Mouse (Mus musculus) Muller cell, postnatal 12 days (primary cell): ENCODE results near the gene Chp2.

Experiments
- DNase-seq: peaks from one replicate; pipeline ENCODE4 v3.0.0-alpha.2; 2015; ENCODE audit errors: inconsistent ontology term

Gene Chp2

DNA sequence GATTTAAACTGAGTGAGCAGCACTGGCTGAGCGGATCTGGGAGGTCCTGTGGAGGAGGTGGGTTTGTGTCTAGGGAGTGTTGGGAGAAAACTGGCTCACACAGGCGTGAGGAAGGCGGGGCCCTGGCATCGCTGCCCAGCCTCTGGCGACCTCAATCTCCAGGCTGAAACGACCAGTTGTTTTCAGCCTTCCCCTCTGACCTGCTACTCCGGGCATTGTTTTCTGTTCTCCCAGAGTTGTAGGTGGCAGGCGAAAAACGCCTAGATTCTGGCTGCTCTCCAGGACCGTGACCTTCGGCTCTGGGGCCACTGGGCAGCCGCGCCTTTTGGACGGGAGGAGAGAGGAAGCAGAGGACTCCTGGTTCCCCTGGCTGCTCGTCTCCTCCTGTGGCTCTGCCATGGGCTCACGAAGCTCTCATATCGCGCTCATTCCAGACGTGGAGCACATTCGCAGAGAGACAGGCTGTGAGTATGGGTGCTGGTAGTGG is at the start of gene Chp2:
Chp2 (plus strand) TSS at position 182 of the 487 bp plus-strand sequence.
- peak; percentile 35 for DNase-seq

DNA sequence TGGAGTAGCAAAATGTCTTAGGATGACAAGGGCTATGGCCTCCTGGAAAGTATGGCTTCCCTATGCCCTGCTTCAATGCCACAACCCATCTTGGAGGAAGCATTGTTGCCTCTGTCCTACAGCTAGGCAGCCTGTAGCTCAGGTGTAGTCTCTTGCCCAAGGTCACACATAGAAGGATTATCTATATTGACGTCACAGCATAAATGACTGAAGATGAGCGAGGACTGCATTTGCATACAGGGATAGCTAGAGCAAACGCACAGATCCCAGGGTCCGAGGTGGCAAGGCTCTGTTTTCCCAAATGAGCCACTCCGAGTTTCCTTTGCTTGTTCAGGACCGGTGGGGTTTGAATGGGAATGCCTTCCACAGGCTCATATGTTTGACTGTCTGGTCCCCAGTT is 48.6 kb upstream of the Chp2 start:
- DNase-seq = no peak

DNA sequence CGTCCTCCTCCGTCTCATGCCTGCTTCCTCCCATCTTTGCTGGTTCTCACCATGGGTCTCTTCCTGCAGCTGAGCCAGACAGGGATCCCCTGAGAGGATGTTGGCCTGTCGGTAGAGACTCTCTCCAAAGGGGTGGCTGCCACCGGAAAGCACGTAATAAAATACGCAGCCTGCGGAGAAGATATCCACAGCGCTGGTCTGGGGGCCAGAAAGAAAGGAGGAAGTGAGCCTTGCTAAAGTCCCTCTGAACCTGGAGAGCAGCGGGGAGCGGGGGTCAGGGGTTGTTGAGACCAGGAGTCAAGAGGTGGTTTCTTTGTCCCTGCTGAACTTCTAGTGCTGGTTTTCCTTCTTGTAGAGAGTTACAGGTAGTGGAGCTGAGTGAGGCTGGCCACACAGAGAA is 47.7 kb upstream of the Chp2 start:
- no peak for DNase-seq

DNA sequence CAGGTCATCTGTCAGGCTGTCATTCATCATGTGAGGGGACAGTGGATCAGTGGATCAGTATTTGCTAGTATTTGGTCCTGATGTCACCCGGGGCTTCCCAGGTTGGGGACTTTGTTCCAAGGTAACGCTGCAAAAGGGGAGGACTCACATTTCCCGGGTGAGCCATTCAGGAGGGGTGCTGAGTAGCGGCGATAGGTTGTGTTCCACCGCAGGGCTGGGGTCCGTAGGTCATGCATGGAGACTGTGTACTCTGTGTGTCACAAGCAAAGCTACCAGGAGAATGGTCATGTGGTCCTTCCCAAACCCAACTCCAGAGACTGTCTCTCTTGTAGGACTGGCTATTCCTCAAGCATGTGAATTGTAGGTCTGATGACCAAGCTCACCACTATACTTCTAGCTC is 38.6 kb upstream of the Chp2 start:
- DNase-seq = no peak

DNA sequence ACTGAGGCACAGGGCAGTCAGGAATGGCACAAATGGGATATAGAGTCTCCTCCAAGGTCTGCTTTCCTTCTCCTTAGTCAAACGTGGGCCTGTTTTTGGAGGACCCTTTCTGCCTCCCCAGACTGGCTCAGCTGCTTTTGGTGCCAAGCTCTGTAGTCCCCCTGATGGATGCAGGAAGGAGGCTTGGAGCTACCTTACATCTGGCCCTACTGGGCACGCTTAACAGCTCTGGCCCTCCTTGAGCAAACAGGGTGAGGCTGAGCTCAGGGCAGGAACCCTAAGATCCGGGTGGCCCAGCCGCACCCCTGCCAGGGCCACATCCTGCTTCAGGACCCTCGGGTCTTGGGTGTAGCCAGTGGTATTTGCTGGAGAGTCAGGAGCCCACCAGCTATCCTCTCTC is 34.7 kb upstream of the Chp2 start:
- no peak for DNase-seq

DNA sequence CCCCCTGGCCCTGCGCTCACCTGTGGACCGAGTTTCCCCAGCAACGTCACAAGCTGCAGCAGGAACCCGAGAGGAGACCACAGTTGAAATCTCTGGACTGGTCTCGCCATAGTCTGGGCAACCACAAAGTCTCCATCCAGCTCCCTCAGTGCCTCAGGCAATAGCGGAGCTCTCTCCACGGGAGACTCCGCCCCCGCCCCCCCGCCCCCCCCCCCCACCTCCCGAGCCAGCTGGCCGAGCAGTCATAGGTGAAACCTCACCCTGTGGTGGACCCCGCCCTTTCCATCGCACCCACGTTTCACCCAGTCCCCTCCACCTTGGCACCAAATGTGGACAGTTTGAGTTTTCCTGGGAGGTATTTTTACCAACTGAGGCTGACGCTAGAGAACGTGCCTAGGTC is 33.3 kb upstream of the Chp2 start, which contains the start of gene Ern2:
Ern2 (minus strand) TSS at position 165 of the 400 bp plus-strand sequence.
- no peak for DNase-seq

DNA sequence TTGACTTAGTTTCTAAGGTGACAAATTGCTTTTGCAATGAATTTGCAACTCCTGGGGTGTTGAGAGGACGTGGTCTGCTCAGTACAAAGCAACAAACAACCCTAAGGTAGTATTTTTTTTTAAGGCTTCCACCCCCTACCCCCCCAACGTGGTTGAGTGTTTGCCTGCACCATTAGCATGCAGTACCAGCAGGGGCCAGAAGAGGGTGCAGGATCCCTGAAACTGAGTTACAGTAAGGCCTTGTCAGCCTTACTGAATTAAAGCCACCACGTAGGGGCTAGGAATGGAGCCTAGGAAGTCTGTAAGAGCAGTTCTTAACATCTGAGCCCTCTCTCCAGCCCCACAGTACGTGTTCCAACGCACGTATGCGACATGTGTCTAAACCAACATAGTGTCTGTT is 29.8 kb upstream of the Chp2 start:
- DNase-seq = peak; percentile 8

DNA sequence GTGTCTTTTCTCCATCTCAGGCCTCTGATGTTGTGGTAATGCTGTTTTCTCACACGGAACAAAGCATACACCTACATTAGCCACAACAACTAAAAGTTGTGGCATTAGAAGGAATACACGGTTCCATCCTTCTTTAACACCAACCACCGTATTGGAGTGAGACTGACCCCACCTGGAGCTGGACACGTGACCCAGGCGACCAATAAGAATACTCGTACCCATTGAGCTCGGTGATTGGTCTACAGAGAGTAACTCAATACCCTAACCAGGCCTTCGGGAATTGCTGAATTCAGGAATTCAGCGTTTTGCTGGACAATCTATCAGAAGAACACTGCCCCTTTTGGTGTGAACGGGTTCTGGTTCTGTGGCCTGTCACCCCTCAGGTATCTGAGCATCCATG is 28.2 kb upstream of the Chp2 start:
- DNase-seq = no peak

DNA sequence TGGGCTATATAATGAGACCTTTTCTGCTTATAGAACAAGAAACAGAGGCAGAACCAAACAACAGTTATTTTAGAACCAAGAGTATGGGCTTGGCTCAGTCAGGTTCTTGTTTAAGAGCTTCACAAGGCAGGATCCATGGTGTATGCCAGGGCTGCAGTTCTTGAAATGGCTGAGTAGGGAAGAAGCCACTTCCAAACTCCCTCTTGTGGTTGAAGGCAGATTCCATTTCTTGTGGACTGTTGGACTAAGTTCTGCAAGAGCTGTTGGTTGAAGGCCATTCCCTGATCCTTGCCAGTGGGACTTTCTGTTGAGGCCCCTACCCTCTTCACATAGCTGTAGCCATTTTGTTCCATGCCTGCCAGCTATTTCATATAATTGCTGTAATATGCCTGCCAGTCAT is 25.4 kb upstream of the Chp2 start:
- no peak for DNase-seq

DNA sequence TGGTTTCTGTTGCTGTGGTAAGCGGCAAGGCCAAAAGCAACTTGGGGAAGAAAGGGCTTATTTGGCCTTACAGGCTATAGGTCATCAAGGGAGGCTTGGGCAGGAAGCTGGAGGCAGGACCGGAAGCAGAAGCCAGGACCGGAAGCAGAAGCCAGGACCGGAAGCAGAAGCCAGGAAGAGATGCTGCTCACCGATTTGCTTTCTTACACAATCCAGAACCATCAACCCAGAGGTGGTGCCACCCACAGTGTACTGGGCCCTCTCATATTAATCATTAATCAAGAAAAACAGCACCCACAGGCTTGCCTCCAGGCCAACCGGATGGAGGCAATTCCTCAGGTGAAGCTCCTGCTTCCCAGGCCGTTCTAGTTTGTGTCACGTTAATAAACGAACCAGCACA is 22.5 kb upstream of the Chp2 start:
- no peak for DNase-seq

DNA sequence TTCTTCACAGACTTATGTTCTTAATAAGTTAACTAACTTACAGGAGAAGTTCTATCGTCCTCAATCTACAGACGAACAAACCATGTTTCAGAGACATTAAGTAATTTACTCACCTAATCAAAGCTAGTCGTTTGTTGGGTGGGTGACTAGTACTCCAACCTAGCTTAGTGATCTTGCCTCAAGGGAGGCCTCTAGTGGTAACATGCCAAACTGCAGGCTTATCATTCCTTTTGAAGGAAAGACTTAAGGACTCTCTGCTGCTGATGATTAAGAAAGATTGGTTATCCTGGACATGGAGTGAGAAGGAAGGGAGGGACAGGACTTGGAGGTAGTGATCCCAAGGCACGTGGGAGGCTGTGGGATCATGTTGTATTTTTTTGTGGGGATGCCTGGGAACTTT is 22.0 kb upstream of the Chp2 start:
- peak; percentile 27 for DNase-seq

DNA sequence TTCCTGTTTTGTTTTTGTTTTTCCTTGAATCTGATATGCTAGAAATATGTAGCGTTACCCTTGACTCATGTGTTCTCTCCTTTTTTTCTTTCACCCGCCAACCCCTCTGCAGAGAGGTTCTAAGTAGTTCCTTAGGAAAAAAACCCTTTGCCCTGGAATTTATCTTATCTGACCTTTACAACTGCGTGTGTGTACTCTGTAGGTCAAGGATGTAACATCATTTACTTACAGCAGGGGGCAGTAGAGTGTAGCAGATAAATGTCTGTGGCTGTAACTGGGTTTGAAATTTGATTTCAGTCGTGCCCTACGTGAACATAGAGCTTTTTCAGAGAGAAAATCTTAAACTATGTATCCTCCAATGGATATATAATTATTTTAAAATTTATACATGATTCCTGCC is 20.0 kb upstream of the Chp2 start:
- peak; percentile 10 for DNase-seq

DNA sequence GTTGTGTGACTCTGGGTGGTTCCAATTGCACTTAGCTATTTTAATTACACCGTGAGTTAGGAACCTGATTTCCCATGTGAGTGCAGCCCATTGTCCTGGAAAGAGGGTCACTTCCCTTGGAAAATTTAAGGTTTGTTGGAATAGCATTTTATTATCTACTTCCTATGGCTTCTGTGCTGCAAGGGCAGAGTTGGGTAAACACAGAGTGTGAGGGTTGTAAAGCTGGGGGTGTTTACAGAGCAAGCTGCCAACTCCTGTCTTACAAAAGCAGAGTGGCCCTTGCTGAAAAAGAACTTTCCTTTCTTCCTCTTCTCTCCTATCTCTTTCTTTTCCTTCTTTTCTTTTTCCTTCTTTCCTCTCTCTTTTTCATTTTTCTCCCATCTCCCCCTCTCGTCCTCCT is 15.4 kb upstream of the Chp2 start:
- DNase-seq = no peak

DNA sequence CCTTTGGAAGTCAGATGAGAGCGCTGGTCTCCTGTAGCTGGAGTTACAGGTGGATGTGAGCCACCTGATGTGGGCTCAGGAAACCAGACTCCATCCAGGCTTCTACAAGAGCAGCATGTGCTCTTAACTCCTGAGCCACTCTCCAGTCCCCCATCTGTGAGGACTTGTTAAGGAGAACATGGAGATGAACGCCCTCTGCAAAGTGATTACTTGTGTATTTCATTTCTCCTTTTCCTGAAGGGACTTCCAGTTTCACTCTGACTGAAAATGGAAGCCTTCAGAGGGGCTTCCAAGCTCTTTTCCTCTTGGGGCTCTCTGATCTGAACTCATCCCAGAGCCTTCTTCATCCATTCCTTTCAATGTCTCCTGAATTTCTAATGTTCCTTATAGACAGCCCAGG is 13.2 kb upstream of the Chp2 start:
- DNase-seq = no peak

DNA sequence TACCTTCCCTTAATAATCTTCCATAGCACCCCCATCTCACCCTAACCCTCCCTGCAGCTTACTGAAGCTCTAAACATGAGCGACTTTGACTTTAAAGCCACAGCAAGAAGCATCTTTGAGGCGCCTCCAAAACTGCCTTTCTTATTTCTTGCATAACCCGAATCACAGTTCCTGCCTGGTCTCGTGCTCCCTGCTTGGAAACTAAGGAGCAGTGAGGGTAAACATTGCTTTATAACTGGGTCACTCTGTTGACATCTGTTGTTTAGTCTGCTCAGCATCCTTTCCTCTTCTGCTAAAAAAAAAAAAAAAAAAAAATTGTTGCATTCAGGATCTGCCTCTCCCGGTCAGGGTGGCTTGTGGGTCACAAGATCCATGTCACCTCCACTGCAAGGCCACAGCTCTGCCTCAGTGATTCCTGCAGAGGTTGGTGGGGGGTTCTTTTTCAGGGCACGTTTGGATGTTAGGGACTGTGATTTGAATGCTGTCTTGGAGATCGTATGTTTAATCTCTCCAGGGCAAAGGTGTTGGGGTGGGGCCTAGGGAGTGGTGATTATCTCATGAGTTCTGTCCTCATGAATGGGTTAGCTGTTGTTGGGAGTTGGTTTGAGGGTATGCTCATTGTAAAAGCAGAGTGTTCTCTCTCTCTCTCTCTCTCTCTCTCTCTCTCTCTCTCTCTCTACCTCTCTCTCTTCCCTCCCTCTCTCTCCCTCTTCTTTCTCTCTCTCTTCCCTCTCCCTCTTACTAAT is 10.8 kb upstream of the Chp2 start:
- no peak for DNase-seq

DNA sequence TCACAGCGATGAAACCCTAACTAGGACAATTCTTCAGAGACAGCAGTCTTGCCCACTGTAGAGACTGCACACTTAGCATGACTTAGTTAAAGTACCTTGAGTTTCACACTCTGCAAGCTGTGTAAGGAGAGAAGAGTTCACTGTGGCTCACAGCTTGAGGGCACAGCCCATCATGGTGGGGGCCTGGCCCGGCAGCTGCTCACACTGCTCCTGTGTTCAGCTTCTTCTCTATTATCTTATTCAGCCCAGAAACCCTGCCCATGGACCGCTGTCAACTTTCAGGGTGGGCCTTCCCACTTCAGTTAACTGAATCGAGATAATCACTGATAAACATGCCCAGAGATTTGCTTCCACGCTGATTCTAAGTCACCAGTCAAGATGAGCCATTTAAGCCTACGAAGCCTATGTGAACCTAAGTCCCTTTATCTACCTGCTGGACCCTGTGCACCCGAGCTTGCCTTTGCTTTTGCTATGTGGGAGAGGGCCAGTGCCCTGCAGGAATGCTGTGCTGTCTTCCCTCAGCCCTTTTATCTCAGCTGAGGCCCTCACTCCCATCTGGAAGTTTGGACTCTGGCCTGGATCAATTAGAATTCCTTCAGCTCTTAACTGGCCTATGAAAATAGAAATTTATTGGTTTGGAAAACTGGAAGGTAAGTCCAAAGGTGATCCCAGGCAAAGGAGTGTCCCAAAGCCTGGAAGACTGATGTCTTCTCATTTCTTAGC is 6.9 kb downstream of the Chp2 start:
- DNase-seq = no peak

DNA sequence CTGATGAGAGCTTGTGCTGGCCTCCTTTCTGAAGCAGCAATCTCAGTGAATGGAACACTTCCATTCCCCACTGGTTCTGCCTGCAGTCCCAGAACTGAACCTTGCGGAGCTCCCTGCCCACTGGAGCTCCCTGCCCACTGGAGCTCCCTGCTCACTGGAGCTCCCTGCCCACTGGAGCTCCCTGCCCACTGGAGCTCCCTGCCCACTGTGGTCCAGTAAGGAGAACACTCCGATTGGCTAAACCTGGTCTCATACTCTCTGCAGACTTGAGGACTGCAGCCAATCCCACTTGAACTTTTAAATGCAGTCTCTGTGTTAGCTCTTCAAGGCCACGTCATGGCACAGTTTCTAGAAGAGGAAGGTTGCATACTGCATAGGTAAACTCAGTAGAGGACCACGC is 7.4 kb downstream of the Chp2 start:
- DNase-seq = no peak

DNA sequence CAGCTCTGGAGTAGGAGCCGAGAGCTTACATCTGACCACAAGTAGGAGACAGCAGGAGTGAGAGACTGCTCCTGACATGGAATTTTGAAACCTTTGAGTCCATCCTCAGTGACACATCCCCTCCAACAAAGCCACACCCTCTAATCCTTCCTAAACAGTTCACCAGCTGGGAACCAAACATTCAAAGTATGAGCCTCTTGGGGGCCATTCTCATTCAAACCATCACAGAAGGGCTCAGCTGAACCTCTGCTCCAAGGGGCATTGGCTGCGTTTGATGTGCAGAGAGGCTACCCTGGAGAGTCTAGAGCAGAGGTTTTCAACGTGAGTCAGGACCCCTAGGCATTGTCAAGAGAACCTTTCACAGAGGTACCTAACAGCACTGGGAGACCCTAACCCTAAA is 10.0 kb downstream of the Chp2 start:
- no peak for DNase-seq

DNA sequence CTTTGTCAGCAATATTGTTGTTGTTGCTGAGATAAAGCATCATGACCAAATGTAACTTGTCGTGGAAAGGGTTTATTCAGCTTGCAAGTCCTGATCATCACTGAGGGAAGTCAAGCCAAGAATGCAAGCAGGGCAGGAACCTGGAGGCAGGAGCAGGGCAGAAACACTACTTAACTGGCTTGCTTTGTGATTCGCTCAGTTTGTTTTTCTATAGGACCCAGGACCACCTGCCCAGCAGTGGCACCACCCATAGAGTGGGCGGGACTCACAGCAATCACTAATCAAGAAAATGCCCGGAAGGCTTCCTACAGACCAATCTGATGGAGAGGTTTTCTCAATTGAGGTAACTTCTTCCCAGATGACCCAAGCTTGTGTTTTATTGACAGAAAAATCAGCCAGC is 10.6 kb downstream of the Chp2 start:
- no peak for DNase-seq

DNA sequence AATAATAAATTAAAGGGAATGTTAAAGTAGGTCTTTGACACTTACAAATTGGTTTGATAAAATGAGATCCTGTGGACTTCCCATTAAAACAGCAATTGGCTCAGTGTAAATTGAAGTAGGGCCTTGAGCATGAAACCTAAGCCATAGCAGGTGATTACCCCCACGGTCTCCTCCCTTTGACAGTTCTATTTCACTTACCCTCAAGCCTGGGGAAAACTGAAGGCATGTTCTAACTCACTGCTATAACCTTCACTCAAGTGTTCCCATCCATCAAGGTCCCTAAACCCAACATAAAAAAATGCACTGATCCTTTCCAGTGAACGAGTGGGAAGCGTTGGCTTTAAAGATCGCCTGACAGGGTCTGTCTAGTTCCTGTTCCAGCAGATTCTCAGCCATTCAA is 11.6 kb downstream of the Chp2 start:
- no peak for DNase-seq

DNA sequence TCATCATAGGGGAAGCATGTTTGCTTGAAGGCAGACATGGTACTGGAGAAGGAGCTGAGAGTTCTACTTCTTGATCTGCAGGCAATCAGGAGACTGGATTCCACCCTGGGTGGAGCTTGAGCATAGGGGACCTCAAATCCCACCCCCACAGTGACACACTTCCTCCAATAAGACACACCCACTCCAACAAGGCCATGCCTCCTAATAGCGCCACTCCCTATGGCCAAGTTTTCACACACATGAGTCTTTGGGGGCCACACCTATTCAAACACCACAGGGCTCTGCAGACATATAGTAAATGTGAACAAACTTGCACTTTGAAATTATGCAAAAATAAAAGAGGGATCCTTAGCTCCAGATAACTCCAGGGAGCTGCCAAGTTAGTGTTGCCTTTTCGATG is 19.6 kb downstream of the Chp2 start:
- DNase-seq = no peak

DNA sequence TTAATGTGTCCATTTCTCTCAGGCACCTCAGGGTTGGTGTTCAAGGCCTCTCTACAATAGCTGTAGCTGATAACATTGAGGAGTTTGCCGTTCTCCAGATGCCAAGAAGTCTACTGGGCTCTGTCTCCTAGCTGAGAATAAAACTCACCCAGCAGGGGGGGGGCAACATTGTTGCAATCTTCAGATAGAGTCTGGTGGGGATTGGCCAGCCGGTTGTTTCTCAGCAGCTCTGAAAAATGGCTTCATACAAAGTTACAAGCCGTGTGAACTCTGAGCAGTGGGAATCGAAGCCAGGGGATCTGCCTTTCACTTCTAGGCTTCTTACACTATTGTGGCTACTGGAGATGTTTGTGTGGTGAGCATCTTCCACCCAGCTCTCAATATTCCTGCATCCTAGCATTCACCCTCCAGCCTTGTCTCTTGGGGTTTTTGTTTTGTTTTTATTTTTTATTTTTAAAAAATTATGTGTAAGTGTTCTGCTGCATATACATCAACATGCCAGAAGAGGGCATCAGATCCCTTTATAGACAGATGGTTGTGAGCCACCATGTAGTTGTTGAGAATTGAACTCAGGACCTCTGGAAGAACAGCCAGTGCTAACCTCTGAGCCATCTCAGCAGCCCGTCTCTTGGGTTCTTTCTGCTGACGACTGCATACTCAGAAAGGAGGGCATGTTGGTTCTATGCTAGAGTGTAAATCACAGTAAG is 21.3 kb downstream of the Chp2 start:
- no peak for DNase-seq

DNA sequence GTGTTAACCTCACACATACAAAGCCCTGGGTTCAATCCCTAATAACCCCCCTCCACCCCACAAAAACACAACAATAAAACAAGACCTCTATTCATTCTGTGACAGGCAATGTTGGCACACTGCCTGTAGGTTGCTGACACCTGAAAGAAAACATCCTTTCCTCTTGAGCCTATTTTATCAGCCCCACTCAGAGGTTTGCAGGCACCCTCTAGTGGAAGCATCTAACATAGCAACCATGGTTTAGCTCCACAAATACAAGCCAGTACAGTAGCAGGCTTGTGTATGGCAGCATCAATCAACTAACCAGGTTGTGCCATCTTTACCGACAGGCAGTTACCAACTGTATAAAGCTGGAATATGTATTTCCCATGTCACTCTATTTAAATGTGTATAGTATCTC is 23.0 kb downstream of the Chp2 start:
- peak; percentile 12 for DNase-seq
